Mouse (Mus musculus): ENCODE results near the gene Clock.

- TF ChIP-seq POLR2A (IDR thresholded peaks at IDR 0.05; ENCODE audit: low read depth, low read length) = peak; percentile 91
- no peak for TF ChIP-seq CTCF (IDR thresholded peaks at IDR 0.05; ENCODE audit: borderline replicate concordance, insufficient read depth, low read length)
Observed at GRCm38 (mm10) chr5:76183750-76184261, 120.8 kb downstream of the Clock start, which contains the start of gene Tmem165.
